Mouse (Mus musculus): Measurements from ENCODE around the gene Iglon5. TPM values are rescaled to one million over a fixed set of nuclear protein-coding genes. Genes with fewer than 3 reads are reported as not detected.

Gene Iglon5
- polyA plus RNA-seq, 1 experiment, result 0.23 TPM

DNA sequence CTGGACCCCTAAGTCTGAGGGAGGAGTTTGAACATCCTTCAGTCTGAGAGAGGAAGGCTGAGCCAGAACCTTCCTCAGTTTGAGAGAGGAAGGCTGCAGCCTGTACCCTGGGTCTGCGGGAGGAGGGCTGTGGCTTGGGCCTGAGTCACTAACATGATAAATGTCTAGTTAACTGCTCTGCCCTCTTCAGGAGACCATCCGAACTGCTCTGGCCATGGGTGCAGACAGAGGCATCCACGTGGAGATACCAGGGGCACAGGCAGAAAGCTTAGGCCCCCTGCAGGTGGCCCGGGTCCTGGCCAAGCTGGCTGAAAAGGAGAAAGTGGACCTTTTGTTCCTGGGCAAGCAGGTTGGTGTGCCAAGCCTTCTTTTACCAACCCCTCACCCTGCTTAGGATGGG is 37.3 kb downstream of the Iglon5 start:
- Histone ChIP-seq H3K27me3 (ENCODE audit: control insufficient read depth, insufficient read depth, low read length) (no peaks in the 10 kb centered on the region), H3K36me3 (ENCODE audit: control insufficient read depth, insufficient read depth, low read length) (peaks cover 2% of the 10 kb centered on the region; the same call in 1 of the 2 replicates), H3K27ac (ENCODE audit: insufficient read depth, low read length) (no peak overlapping the region), H3K4me3 (ENCODE audit: extremely low read depth, insufficient read depth, insufficient read length) (no peak overlapping the region), H3K4me1 (ENCODE audit: control insufficient read depth, insufficient read depth, insufficient read length) (no peaks in the 10 kb centered on the region)
- TF ChIP-seq POLR2A (IDR thresholded peaks at IDR 0.05; ENCODE audit: low read depth, low read length), result no peak
- TF ChIP-seq CTCF (IDR thresholded peaks at IDR 0.05; ENCODE audit: extremely low read depth, insufficient read depth, insufficient read length, insufficient replicate concordance), result 0 out of 2 replicates have a peak, but pooled peaks have one; percentile 38
- 30% methylated on average over 4 of the region's 4 CpGs for WGBS
- peak in 1 of 2 experiments; percentile 61 for DNase-seq (ENCODE audit: low read depth in 1 of 2, low spot score in 2 of 2)

GRCm38 (mm10) chr7:43451726-43452125 is 38.1 kb downstream of the Iglon5 start:
- Histone ChIP-seq H3K27ac (ENCODE audit: insufficient read depth, low read length) (no peak overlapping the region), H3K4me3 (ENCODE audit: extremely low read depth, insufficient read depth, insufficient read length) (no peak overlapping the region), H3K27me3 (ENCODE audit: control insufficient read depth, insufficient read depth, low read length) (no peaks in the 10 kb centered on the region), H3K36me3 (ENCODE audit: control insufficient read depth, insufficient read depth, low read length) (no peaks in the 10 kb centered on the region), H3K4me1 (ENCODE audit: control insufficient read depth, insufficient read depth, insufficient read length) (no peaks in the 10 kb centered on the region)
- 95% methylated on average over 11 of the region's 11 CpGs for WGBS
- TF ChIP-seq POLR2A (IDR thresholded peaks at IDR 0.05; ENCODE audit: low read depth, low read length) (no peak), CTCF (IDR thresholded peaks at IDR 0.05; ENCODE audit: extremely low read depth, insufficient read depth, insufficient read length, insufficient replicate concordance) (no peak)
- no peak for DNase-seq (ENCODE audit: low read depth in 1 of 2, low spot score in 2 of 2)

- Histone ChIP-seq H3K27ac (ENCODE audit: insufficient read depth, low read length) (no peak overlapping the region), H3K4me3 (ENCODE audit: extremely low read depth, insufficient read depth, insufficient read length) (no peak overlapping the region), H3K27me3 (ENCODE audit: control insufficient read depth, insufficient read depth, low read length) (no peaks in the 10 kb centered on the region), H3K4me1 (ENCODE audit: control insufficient read depth, insufficient read depth, insufficient read length) (no peaks in the 10 kb centered on the region; the same call in 1 of the 2 replicates), H3K36me3 (ENCODE audit: control insufficient read depth, insufficient read depth, low read length) (no peaks in the 10 kb centered on the region)
- WGBS, result 96% methylated on average over 2 of the region's 2 CpGs
- TF ChIP-seq POLR2A (IDR thresholded peaks at IDR 0.05; ENCODE audit: low read depth, low read length) (no peak), CTCF (IDR thresholded peaks at IDR 0.05; ENCODE audit: extremely low read depth, insufficient read depth, insufficient read length, insufficient replicate concordance) (no peak)
- DNase-seq (ENCODE audit: low read depth in 1 of 2, low spot score in 2 of 2), result no peak
Observed at GRCm38 (mm10) chr7:43449811-43450210, 40.1 kb downstream of the Iglon5 start.

DNA sequence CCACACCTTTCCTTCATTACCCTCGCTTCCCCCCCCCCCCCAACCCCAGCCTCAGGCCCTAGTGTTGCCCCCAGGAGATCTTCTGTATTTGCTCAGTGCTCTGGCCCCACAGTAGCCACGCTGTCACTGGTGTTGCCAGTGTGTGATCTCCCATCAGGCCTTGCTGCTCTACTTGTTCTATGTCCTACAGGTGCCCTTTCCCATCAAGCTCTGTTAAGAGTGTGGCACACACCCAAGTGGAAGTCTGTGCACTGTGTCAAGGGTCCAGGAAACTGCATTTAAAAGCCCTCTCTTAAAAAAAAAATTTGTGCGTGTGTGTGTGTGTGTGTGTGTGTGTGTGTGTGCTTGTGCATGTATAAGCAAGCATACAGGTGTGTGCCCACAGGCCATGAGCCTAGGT is 41.6 kb downstream of the Iglon5 start:
- Histone ChIP-seq H3K4me1 (ENCODE audit: control insufficient read depth, insufficient read depth, insufficient read length) (no peaks in the 10 kb centered on the region; the same call in 1 of the 2 replicates), H3K27me3 (ENCODE audit: control insufficient read depth, insufficient read depth, low read length) (no peaks in the 10 kb centered on the region), H3K36me3 (ENCODE audit: control insufficient read depth, insufficient read depth, low read length) (no peaks in the 10 kb centered on the region), H3K4me3 (ENCODE audit: extremely low read depth, insufficient read depth, insufficient read length) (no peak overlapping the region), H3K27ac (ENCODE audit: insufficient read depth, low read length) (no peak overlapping the region)
- no peak for DNase-seq (ENCODE audit: low read depth in 1 of 2, low spot score in 2 of 2)
- no peak for TF ChIP-seq POLR2A (IDR thresholded peaks at IDR 0.05; ENCODE audit: low read depth, low read length)
- 71% methylated on average over 3 of the region's 3 CpGs for WGBS

- DNase-seq (ENCODE audit: low read depth in 1 of 2, low spot score in 2 of 2), result no peak
- 64% methylated on average over 4 of the region's 4 CpGs for WGBS
- peaks cover 3% of the 10 kb centered on the region; the same call in 1 of the 2 replicates for H3K4me1 ChIP-seq (ENCODE audit: control insufficient read depth, insufficient read depth, insufficient read length)
- no peaks in the 10 kb centered on the region for H3K36me3 ChIP-seq (ENCODE audit: control insufficient read depth, insufficient read depth, low read length)
- no peak overlapping the region for H3K4me3 ChIP-seq (ENCODE audit: extremely low read depth, insufficient read depth, insufficient read length)
- H3K27me3 ChIP-seq (ENCODE audit: control insufficient read depth, insufficient read depth, low read length), result no peaks in the 10 kb centered on the region
- no peak overlapping the region for H3K27ac ChIP-seq (ENCODE audit: insufficient read depth, low read length)
- no peak for TF ChIP-seq CTCF (IDR thresholded peaks at IDR 0.05; ENCODE audit: extremely low read depth, insufficient read depth, insufficient read length, insufficient replicate concordance)
- no peak for TF ChIP-seq POLR2A (IDR thresholded peaks at IDR 0.05; ENCODE audit: low read depth, low read length)
Observed at GRCm38 (mm10) chr7:43447801-43448200, 42.1 kb downstream of the Iglon5 start.

DNA sequence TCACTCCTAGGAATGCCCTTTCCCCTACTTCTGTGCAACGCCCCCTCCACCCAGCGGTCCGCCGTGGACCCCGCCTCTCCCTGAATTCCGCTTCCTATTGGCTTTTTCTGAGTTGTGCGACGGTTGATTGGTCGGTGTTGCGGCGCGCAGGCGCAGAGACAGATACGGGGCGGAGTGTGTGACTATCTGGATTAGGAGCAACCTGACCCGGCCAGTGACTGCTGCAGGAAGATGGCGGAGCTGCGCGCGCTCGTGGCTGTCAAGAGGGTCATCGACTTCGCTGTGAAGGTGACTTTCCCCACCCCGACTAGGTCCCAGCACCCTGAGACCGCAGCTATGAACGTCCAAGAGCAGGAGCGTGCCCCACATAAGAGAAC is 46.0 kb downstream of the Iglon5 start, which contains the start of the genes Etfb and Gm45233:
TSS of gene Etfb (plus strand) at position 167 of the 377 bp plus-strand sequence.
TSS of gene Gm45233 (plus strand) at position 212 of the 377 bp plus-strand sequence.
- no peaks in the 10 kb centered on the region for H3K27me3 ChIP-seq (ENCODE audit: control insufficient read depth, insufficient read depth, low read length)
- H3K36me3 ChIP-seq (ENCODE audit: control insufficient read depth, insufficient read depth, low read length), result no peaks in the 10 kb centered on the region
- H3K4me1 ChIP-seq (ENCODE audit: control insufficient read depth, insufficient read depth, insufficient read length), result peaks cover 3% of the 10 kb centered on the region; the same call in 1 of the 2 replicates
- under 1% methylated on average over 27 of the region's 27 CpGs for WGBS
- peak within 1 kb of the TSS; percentile 78 for H3K27ac ChIP-seq (ENCODE audit: insufficient read depth, low read length)
- no peak for TF ChIP-seq CTCF (IDR thresholded peaks at IDR 0.05; ENCODE audit: extremely low read depth, insufficient read depth, insufficient read length, insufficient replicate concordance)
- TF ChIP-seq POLR2A (IDR thresholded peaks at IDR 0.05; ENCODE audit: low read depth, low read length), result peak; percentile 53
- peak within 1 kb of the TSS; percentile 74 for H3K4me3 ChIP-seq (ENCODE audit: extremely low read depth, insufficient read depth, insufficient read length)
- DNase-seq (ENCODE audit: low read depth in 1 of 2, low spot score in 2 of 2), result peak; percentile 82 to 91

GRCm38 (mm10) chr7:43443126-43443916 is 46.6 kb downstream of the Iglon5 start:
- peak; percentile 38 to 76 for DNase-seq (ENCODE audit: low read depth in 1 of 2, low spot score in 2 of 2)
- no peaks in the 10 kb centered on the region for H3K36me3 ChIP-seq (ENCODE audit: control insufficient read depth, insufficient read depth, low read length)
- TF ChIP-seq POLR2A (IDR thresholded peaks at IDR 0.05; ENCODE audit: low read depth, low read length), result peak; percentile 59; the same call in 1 of the 2 replicates
- TF ChIP-seq CTCF (IDR thresholded peaks at IDR 0.05; ENCODE audit: extremely low read depth, insufficient read depth, insufficient read length, insufficient replicate concordance), result no peak
- H3K4me1 ChIP-seq (ENCODE audit: control insufficient read depth, insufficient read depth, insufficient read length), result peaks cover 3% of the 10 kb centered on the region; the same call in 1 of the 2 replicates
- H3K27me3 ChIP-seq (ENCODE audit: control insufficient read depth, insufficient read depth, low read length), result no peaks in the 10 kb centered on the region
- H3K27ac ChIP-seq (ENCODE audit: insufficient read depth, low read length), result peak overlapping the region; percentile 78
- WGBS, result 2% methylated on average over 36 of the region's 36 CpGs
- H3K4me3 ChIP-seq (ENCODE audit: extremely low read depth, insufficient read depth, insufficient read length), result peak overlapping the region; percentile 74

All from spleen, adult 2 months (tissue).